Mouse (Mus musculus): Measurements from ENCODE around the gene Vstm5. TPM values are rescaled to one million over a fixed set of nuclear protein-coding genes. Genes with fewer than 3 reads are reported as not detected.
"Not testable (repeated sequence)": the region's sequence is repeated elsewhere in the genome, so short reads cannot be mapped to it uniquely, and the experiment has no call there.

Gene Vstm5
- 3.0 and 3.5 TPM in 2 replicates for polyA plus RNA-seq (2016; fragmentation: Nextera tagmentation; extraction: Ambion mirVana)

DNA sequence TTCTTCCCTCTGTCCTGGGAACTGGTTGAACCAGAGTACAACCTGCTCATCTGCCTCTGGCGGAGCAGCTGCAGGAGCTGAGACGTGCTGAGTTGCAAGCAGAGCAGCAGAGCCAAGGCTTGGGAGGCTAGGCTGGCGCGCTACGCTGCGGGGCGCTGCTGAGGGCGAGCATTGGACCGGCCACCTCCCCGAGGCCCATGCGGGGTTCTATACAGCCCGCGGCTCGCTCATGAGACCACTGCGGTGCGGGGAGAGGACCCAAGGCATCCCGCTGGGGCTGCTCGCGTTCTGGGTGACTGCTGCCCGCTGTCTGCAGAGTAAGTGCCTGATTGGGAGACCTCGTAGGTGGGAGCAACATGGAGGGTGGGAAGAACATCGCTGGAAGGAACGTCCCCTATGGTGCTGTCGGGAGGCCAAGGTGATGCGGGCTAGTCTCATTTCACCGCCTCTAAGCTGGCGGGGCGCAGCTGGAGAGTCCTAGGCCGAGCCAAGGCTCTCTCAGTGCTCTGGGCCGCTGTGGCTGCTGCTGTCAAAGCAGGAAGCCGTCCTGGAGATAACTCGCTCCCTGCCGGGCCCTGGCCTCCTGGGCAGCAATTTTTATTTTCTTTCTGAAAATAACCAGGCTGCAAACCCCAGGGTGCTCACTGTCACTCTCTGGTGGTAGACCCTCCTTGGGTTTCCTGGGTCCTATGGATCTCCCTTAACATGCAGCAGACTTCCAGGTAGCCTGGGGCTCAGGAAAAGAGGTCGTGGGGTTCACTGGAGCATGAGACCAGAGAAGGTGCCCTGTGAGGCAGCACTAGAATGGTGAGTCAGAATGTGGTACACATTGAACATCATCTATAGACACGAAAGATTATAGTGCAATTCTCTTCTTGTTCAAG is at the start of gene Vstm5:
Gene Vstm5 (plus strand): TSS at position 4 of the 884 bp plus-strand sequence.
- peaks cover 4% of the 10 kb centered on the region; the same call in 1 of the 2 replicates for H3K27me3 ChIP-seq
- peak within 1 kb of the TSS; percentile 44 for H3K4me3 ChIP-seq
- H3K4me2 ChIP-seq (replicated peaks), result peak within 1 kb of the TSS; percentile 84
- ATAC-seq (ENCODE audit: insufficient number of reproducible peaks, insufficient read depth, low FRiP score, low TSS enrichment), result peak; percentile 68
- H3K36me3 ChIP-seq, result no peaks in the 10 kb centered on the region
- 5% methylated on average over 35 of the region's 35 CpGs for WGBS
- H3K9me3 ChIP-seq, result no peaks in the 10 kb centered on the region
- no peak within 1 kb of the TSS for H3K27ac ChIP-seq
- peak within 1 kb of the TSS; percentile 51 for H3K9ac ChIP-seq
- H3K4me1 ChIP-seq, result peaks cover 12% of the 10 kb centered on the region; the same call in 1 of the 2 replicates

DNA sequence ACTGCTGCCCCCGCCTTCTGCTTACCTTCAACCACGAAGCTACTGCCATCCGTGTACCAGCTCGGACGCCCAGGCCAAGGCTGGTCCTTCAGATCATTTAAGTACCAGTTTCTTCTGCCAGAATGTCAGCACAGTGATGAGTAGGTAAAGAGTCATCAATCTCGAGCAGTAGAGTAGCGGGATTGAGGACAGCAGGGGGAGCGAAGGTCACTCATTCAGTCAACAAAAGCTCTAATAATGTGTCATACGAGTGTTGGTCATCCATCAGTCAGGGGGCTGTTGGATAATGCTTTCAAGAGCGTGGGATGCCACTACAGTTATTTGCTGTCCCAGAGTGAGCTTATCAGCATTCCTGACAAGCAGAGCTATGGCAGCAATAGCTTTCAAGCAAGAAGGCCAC is 44.0 kb upstream of the Vstm5 start:
- not testable (repeated sequence) for H3K36me3 ChIP-seq

DNA sequence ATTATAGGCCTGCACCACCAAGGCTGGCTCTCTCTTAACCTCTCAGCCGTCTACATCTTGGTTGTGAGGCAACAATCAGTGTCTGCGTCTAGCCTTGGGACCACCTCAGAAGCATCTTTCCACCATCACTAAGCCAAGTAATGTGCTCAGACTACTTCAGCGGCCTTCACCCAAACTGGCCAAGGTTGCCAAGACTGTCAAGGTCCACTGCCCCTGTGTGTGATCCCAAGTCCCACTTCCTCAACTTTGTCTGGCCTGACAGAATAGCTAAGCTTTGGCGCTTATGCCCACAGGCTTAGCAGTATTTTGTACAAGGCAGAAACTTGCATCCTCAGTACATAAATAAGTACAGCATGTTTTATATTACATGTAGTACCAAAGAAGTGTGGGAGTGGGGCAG is 32.2 kb upstream of the Vstm5 start:
- no peak overlapping the region for H3K27ac ChIP-seq
- WGBS, result 92% methylated on average over 4 of the region's 4 CpGs
- no peak overlapping the region for H3K4me3 ChIP-seq
- no peaks in the 10 kb centered on the region for H3K4me1 ChIP-seq
- H3K9me3 ChIP-seq, result no peaks in the 10 kb centered on the region
- no peak overlapping the region for H3K9ac ChIP-seq
- no peak for ATAC-seq (ENCODE audit: insufficient number of reproducible peaks, insufficient read depth, low FRiP score, low TSS enrichment)
- no peaks in the 10 kb centered on the region for H3K27me3 ChIP-seq
- H3K36me3 ChIP-seq, result no peaks in the 10 kb centered on the region
- no peak overlapping the region for H3K4me2 ChIP-seq (replicated peaks)

More for the DNA sequence above, 44.0 kb upstream of the Vstm5 start:
- not testable (repeated sequence) for H3K4me2 ChIP-seq (replicated peaks); H3K27ac ChIP-seq; H3K9ac ChIP-seq; H3K4me1 ChIP-seq; ATAC-seq (ENCODE audit: insufficient number of reproducible peaks, insufficient read depth, low FRiP score, low TSS enrichment); H3K27me3 ChIP-seq; H3K9me3 ChIP-seq; H3K4me3 ChIP-seq
- 85% methylated on average over 10 of the region's 10 CpGs for WGBS

DNA sequence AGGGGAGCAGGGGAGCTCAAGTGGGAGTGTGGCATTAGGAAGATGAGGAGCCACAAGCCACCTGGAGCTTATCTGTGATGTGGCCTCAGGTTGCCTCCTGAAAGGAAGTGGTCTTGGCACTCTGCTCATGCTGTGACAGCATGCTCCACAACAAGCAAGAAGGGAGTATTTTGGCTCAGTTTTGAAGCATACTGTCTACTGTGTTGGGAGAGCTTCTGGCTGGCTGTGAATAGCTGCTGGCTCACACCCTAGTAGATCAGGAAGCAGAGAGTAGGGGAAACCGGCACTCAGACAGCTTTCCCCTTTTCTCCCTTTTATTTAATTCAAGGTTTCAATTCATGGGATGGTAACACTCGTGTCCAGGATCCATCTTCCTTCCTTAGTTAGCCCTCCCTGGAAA is 29.5 kb upstream of the Vstm5 start:
- Histone ChIP-seq H3K27me3 (no peaks in the 10 kb centered on the region), H3K9me3 (no peaks in the 10 kb centered on the region), H3K36me3 (no peaks in the 10 kb centered on the region), H3K4me1 (no peaks in the 10 kb centered on the region), H3K4me2 (replicated peaks) (no peak overlapping the region), H3K9ac (no peak overlapping the region), H3K27ac (no peak overlapping the region), H3K4me3 (no peak overlapping the region)
- no peak for ATAC-seq (ENCODE audit: insufficient number of reproducible peaks, insufficient read depth, low FRiP score, low TSS enrichment)
- WGBS, result 76% methylated on average over 2 of the region's 2 CpGs

DNA sequence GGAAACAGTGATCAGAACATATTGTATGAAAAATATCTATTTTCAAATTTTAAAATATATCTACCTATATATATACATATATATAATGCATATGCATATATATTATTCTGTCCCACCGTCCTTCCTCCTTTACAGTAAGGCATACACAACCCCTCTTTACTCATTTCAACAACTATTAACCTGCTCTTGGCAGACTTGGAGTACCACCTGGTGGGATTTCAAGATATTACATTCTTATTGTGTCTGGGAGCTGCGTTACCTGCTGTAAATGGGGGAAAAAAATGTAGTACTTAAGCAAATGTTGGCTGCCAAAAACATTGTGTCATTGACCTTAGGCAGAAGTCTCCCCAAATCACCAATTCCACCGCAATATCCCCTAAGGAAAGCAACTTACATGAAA is 27.0 kb upstream of the Vstm5 start:
- Histone ChIP-seq H3K4me3 (no peak overlapping the region), H3K36me3 (no peaks in the 10 kb centered on the region)
- 80% methylated on average over 3 of the region's 3 CpGs for WGBS

DNA sequence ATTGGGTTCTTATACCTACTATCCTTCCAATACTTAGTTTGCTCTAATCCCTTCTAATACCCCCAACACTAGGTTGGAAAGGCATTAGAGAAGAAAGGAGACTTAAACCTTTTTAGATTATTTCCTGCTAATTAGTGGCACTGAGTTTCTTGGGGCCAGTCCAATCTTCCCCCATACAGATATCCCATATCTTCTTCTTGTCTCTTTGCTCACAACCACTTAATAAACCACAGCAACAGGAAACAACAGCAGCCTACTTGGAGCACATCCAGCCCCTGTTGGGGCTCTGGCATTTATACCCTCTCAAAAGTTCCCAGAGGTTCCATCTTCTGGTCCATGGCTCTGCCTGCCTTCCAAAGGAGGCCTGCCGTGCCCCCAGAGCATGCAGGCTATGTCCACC is 25.1 kb upstream of the Vstm5 start:
- Histone ChIP-seq H3K9me3 (no peaks in the 10 kb centered on the region), H3K27me3 (no peaks in the 10 kb centered on the region), H3K4me2 (replicated peaks) (no peak overlapping the region), H3K36me3 (no peaks in the 10 kb centered on the region), H3K27ac (no peak overlapping the region), H3K4me3 (no peak overlapping the region), H3K4me1 (no peaks in the 10 kb centered on the region), H3K9ac (no peak overlapping the region)
- no peak for ATAC-seq (ENCODE audit: insufficient number of reproducible peaks, insufficient read depth, low FRiP score, low TSS enrichment)
- WGBS, result 83% methylated on average over 1 of the region's 1 CpGs

More for the DNA sequence above, 27.0 kb upstream of the Vstm5 start:
- no peaks in the 10 kb centered on the region for H3K4me1 ChIP-seq
- ATAC-seq (ENCODE audit: insufficient number of reproducible peaks, insufficient read depth, low FRiP score, low TSS enrichment), result no peak
- H3K27me3 ChIP-seq, result no peaks in the 10 kb centered on the region
- H3K27ac ChIP-seq, result no peak overlapping the region
- H3K9ac ChIP-seq, result no peak overlapping the region
- H3K9me3 ChIP-seq, result no peaks in the 10 kb centered on the region
- no peak overlapping the region for H3K4me2 ChIP-seq (replicated peaks)

DNA sequence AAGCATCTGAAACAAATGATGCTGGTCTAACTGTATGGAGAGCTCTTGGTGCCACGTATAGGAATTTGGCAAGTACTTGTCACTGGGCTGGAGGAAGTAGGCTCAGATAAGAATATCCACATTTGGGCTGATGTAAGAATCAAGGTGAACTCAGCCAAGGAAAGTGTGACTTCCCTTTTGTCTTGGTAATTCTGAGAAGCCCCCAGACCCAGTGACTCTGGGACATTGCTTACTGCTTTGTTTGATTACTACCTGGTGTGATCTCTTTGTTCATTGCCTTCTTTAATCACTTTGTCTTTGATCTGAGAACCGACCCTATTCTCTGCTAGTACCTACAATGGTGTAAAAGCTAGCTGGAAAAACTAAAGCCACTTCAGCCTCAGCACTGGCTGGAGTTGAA is 13.9 kb upstream of the Vstm5 start:
- Histone ChIP-seq H3K4me3 (no peak overlapping the region), H3K27ac (no peak overlapping the region), H3K4me1 (no peaks in the 10 kb centered on the region), H3K36me3 (no peaks in the 10 kb centered on the region), H3K4me2 (replicated peaks) (no peak overlapping the region), H3K9ac (no peak overlapping the region), H3K27me3 (no peaks in the 10 kb centered on the region), H3K9me3 (no peaks in the 10 kb centered on the region)
- WGBS, result 61% methylated on average over 2 of the region's 2 CpGs
- ATAC-seq (ENCODE audit: insufficient number of reproducible peaks, insufficient read depth, low FRiP score, low TSS enrichment), result no peak

DNA sequence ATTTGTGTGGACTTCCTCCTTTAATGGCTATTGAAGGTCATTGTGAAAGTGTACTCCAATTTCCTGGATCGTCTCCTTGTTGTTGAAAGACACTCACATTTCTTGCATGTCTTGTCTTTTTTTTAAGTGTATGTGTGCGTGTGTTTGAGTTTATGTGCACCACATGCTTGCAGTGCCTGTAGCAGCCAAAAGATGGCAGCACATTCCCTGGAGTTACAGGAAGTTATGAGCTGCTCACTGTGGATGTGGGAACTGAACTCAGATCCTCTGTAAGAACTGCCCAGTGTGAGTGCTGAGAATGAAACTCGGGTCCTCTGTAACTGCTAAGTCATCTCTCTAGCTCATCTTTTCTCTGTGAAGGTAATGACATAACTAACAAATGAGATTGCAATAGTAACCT is 6.4 kb upstream of the Vstm5 start:
- no peaks in the 10 kb centered on the region for H3K36me3 ChIP-seq

DNA sequence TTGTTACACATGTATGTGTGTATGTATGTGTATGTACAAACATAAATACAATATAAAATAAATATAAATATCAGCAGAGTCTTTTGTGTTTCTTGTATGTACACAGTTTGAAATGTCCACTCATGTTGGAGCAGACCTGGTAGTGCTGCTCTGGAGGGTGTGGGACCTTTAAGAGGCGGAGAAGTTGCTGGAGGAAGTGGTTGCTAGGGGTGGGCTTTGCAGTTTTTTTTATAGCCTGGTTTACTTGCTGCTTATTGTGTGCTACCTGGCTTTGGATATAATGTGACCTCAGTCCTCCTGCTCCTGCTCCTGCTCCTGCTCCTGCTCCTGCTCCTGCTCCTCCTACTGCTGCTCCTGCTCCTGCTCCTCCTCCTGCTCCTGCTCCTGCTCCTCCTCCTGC is 5.2 kb upstream of the Vstm5 start:
- Histone ChIP-seq H3K9ac (no peak overlapping the region), H3K4me1 (peaks cover 8% of the 10 kb centered on the region; the same call in 1 of the 2 replicates), H3K4me3 (no peak overlapping the region), H3K27ac (no peak overlapping the region), H3K4me2 (replicated peaks) (no peak overlapping the region), H3K36me3 (no peaks in the 10 kb centered on the region), H3K9me3 (no peaks in the 10 kb centered on the region), H3K27me3 (0 out of 2 replicates have a peak, but pooled peaks cover 4% of the 10 kb centered on the region)
- ATAC-seq (ENCODE audit: insufficient number of reproducible peaks, insufficient read depth, low FRiP score, low TSS enrichment), result no peak
- 86% methylated on average over 1 of the region's 1 CpGs for WGBS

More for the DNA sequence above, 6.4 kb upstream of the Vstm5 start:
- Histone ChIP-seq H3K4me3 (no peak overlapping the region), H3K27me3 (0 out of 2 replicates have a peak, but pooled peaks cover under 1% of the 10 kb centered on the region), H3K9me3 (no peaks in the 10 kb centered on the region), H3K27ac (no peak overlapping the region), H3K4me1 (no peaks in the 10 kb centered on the region), H3K9ac (no peak overlapping the region), H3K4me2 (replicated peaks) (no peak overlapping the region)
- no peak for ATAC-seq (ENCODE audit: insufficient number of reproducible peaks, insufficient read depth, low FRiP score, low TSS enrichment)
- 89% methylated on average over 3 of the region's 3 CpGs for WGBS

DNA sequence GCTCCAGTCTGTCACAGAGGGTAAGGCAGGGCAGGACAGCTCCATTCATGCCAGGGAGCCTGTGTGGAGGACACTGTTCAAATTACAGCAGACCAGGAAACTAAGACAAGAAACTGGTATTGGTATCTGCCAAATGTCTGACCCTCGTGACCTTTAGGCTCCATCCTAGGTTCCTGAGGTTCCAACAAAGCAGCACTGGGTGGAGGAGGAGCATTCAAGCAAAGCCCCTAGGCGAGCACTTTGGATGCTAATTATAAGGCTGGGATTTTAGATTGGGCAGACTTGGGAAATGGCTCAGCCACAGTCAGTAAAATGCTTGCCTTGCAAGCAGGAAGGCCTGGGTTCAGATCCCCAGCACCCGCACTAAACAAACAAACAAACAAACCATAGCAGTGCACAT is 2.9 kb upstream of the Vstm5 start:
- WGBS, result 67% methylated on average over 3 of the region's 3 CpGs
- no peak for ATAC-seq (ENCODE audit: insufficient number of reproducible peaks, insufficient read depth, low FRiP score, low TSS enrichment)
- Histone ChIP-seq H3K27ac (no peak overlapping the region), H3K4me2 (replicated peaks) (no peak overlapping the region), H3K9ac (no peak overlapping the region), H3K36me3 (no peaks in the 10 kb centered on the region), H3K9me3 (no peaks in the 10 kb centered on the region), H3K4me1 (peaks cover 12% of the 10 kb centered on the region; the same call in 1 of the 2 replicates), H3K4me3 (no peak overlapping the region), H3K27me3 (peaks cover 4% of the 10 kb centered on the region; the same call in 1 of the 2 replicates)

DNA sequence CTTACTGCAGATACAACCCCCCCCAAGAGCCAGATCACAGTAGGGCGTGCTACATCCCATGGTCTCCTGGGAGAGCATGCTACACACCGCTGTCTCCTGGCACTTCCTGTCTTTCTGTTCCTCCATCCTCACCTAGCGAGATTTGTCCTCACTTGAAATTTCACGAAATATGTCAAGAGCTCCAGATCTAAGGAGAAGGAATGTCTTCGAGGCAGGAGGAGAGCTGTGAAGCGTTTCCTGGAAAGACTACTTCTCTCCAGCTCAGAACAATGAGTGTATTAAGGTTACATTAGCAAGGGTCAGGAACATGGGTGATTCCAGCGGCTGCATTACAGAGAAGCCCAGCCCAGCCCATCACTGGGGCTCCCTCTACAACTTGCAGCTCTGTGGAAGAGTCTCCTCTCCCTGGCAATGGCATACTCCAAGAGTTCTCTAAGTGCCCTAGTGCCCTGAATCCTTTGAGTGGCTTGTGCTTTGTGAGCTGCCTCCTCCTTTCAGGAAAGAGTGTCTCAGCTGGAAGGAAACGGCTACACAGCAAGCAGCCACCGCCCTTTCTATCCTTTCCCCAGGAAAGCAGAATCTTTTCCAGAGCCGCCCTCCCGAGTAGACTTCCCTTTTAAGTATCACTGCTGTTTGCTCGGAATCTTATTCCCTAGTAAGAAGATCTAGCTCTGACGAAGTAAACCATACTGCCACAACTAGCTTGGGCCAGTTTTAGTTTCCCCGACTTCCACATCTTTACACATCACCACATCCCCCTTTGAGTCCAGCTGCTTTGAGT is 1.1 kb upstream of the Vstm5 start:
- H3K27me3 ChIP-seq, result peaks cover 4% of the 10 kb centered on the region; the same call in 1 of the 2 replicates
- no peaks in the 10 kb centered on the region for H3K9me3 ChIP-seq
- no peak overlapping the region for H3K27ac ChIP-seq
- H3K9ac ChIP-seq, result no peak overlapping the region
- H3K4me1 ChIP-seq, result peaks cover 12% of the 10 kb centered on the region; the same call in 1 of the 2 replicates
- ATAC-seq (ENCODE audit: insufficient number of reproducible peaks, insufficient read depth, low FRiP score, low TSS enrichment), result no peak
- no peaks in the 10 kb centered on the region for H3K36me3 ChIP-seq
- WGBS, result 41% methylated on average over 14 of the region's 14 CpGs
- H3K4me2 ChIP-seq (replicated peaks), result no peak overlapping the region
- H3K4me3 ChIP-seq, result no peak overlapping the region
